ENCODE assay signal across 16 mouse cellular contexts in genomic region chr19:6569021-6569420, GRCm38 (mm10). TPM values are rescaled to one million over a fixed set of nuclear protein-coding genes. Genes with fewer than 3 reads are reported as not detected.
"Had no signal": no experiment of that assay in that cellular context is flagged by ENCODE, and none has a peak within 500 bp of the region (broad histone marks: within the 10 kb centered on the region; RNA-seq: fewer than 3 reads in every experiment).

No protein-coding gene starts in this region.

- DNase-seq: kidney, postnatal 14 days; left cerebral cortex, postnatal 4 days; lung, embryonic 14.5 days; lung, postnatal 10 days; lung, postnatal 4 days; thymus, postnatal 4 days had no signal

- H3K36me3 ChIP-seq: kidney, embryonic 15.5 days; limb, embryonic 15.5 days; liver, embryonic 12.5 days; midbrain, embryonic 12.5 days had no signal

- H3K4me1 ChIP-seq: kidney, embryonic 15.5 days; limb, embryonic 15.5 days; liver, embryonic 12.5 days had no signal

- H3K4me3 ChIP-seq: kidney, embryonic 15.5 days; limb, embryonic 15.5 days; liver, embryonic 12.5 days; midbrain, embryonic 12.5 days had no signal

- ATAC-seq: liver, embryonic 12.5 days had no signal

- H3K4me2 ChIP-seq: kidney, embryonic 15.5 days; limb, embryonic 15.5 days; liver, embryonic 12.5 days; lung, embryonic 14.5 days; midbrain, embryonic 12.5 days had no signal

- H3K9me3 ChIP-seq: kidney, embryonic 15.5 days; limb, embryonic 15.5 days; liver, embryonic 12.5 days; midbrain, embryonic 12.5 days had no signal

- H3K27me3 ChIP-seq: kidney, embryonic 15.5 days; limb, embryonic 15.5 days had no signal

- H3K27ac ChIP-seq: kidney, embryonic 15.5 days; limb, embryonic 15.5 days; liver, embryonic 12.5 days; midbrain, embryonic 12.5 days; stomach, postnatal 0 days had no signal

- H3K9ac ChIP-seq: kidney, embryonic 15.5 days; limb, embryonic 15.5 days; liver, embryonic 12.5 days; lung, embryonic 14.5 days; midbrain, embryonic 12.5 days had no signal

RNA-seq across cellular contexts. Expression of gene Slc22a12, which starts 26.2 kb away (rescaled TPM):
- total RNA-seq: left cerebral cortex, adult 18-20 months; megakaryocyte, adult 5-6 weeks; neutrophil, adult 5-6 weeks had no signal
- polyA plus RNA-seq: limb, embryonic 15.5 days; liver, embryonic 12.5 days; liver, embryonic 16.5 days; lung, embryonic 14.5 days; midbrain, embryonic 12.5 days; neural tube, embryonic 11.5 days; stomach, postnatal 0 days had no signal
